Mouse (Mus musculus) thymus, adult 2 months (tissue): ENCODE measurements around the gene Ano9.

ENCODE experiments used
- CTCF ChIP-seq: fragments of 200-500 bp; IDR thresholded peaks from 2 replicates; pipeline ENCODE4 v1.5.1; 2012; ENCODE audit warnings: mild to moderate bottlenecking, control low read depth, low read length, moderate library complexity, borderline replicate concordance; ENCODE audit not compliant: control insufficient read depth, poor library complexity, insufficient read depth; ENCODE audit errors: extremely low read depth
- POLR2A ChIP-seq: fragments of 200-500 bp; IDR thresholded peaks from 2 replicates; pipeline ENCODE4 v1.6.1; 2012; ENCODE audit warnings: mild to moderate bottlenecking, low read length, control low read depth, moderate library complexity; ENCODE audit not compliant: control insufficient read depth, poor library complexity, insufficient read depth; ENCODE audit errors: extremely low read depth

- TF ChIP-seq CTCF (peak; percentile 72; the same call in 1 of the 2 replicates), POLR2A (no peak)
Observed at GRCm38 (mm10) chr7:141143112-141143511, 25.5 kb upstream of the Ano9 start.
